Mouse (Mus musculus): Measurements from ENCODE around the gene Epas1. TPM values are rescaled to one million over a fixed set of nuclear protein-coding genes. Genes with fewer than 3 reads are reported as not detected.
A peak's percentile ranks its signal among the peaks of the same experiment; 100 is the strongest.

The Epas1 gene
- polyA plus RNA-seq, 1 experiment: 7.0 TPM

GRCm38 (mm10) chr17:86732024-86732423 lies 21.5 kb upstream of the Epas1 start:
- TF ChIP-seq EP300 (IDR thresholded peaks at IDR 0.05; ENCODE audit: insufficient read depth, low read depth, low read length) (peak; percentile 66; the same call in 1 of the 2 replicates), CTCF (IDR thresholded peaks at IDR 0.05; ENCODE audit: low read depth, low read length) (no peak), POLR2A (IDR thresholded peaks at IDR 0.05; ENCODE audit: insufficient read depth, low read length) (no peak)
- Histone ChIP-seq H3K9ac (ENCODE audit: low read depth, poor library complexity, severe bottlenecking) (no peak overlapping the region), H3K9me3 (replicated peaks; ENCODE audit: control insufficient read depth, insufficient read depth, low read length, poor library complexity, severe bottlenecking) (no peaks in the 10 kb centered on the region), H3K4me3 (ENCODE audit: low read depth, low read length) (peak overlapping the region; percentile 3; the same call in 1 of the 2 replicates), H3K27ac (ENCODE audit: insufficient read depth, low read length) (peak overlapping the region; percentile 7; the same call in 1 of the 2 replicates), H3K27me3 (ENCODE audit: control insufficient read depth, insufficient read depth, low read length, poor library complexity, severe bottlenecking) (no peaks in the 10 kb centered on the region), H3K4me1 (ENCODE audit: control insufficient read depth, insufficient read depth, low read length) (no peaks in the 10 kb centered on the region), H3K36me3 (ENCODE audit: control insufficient read depth, insufficient read depth, low read length, poor library complexity, severe bottlenecking) (no peaks in the 10 kb centered on the region)

DNA sequence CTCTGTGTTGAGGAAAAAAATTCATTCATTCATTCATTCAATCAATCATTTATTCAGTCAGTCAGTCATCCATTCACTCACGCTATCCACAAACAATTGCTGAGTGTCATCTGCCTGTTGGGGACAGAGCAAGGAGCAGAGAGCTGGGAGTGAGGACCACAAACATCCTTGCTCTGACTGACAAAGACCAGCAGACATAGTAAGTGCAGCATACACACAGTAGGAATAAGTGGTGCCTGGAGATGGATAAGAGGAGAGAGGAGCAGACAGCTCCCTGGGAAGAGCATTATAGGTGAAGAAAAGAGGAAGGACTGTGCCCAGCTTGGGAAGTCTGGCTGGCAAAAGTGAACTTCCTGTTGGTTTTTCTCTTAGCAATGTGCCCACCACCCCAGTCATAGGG lies 21.0 kb upstream of the Epas1 start:
- Histone ChIP-seq H3K4me1 (ENCODE audit: control insufficient read depth, insufficient read depth, low read length) (no peaks in the 10 kb centered on the region), H3K9me3 (replicated peaks; ENCODE audit: control insufficient read depth, insufficient read depth, low read length, poor library complexity, severe bottlenecking) (no peaks in the 10 kb centered on the region), H3K9ac (ENCODE audit: low read depth, poor library complexity, severe bottlenecking) (no peak overlapping the region), H3K36me3 (ENCODE audit: control insufficient read depth, insufficient read depth, low read length, poor library complexity, severe bottlenecking) (no peaks in the 10 kb centered on the region), H3K27ac (ENCODE audit: insufficient read depth, low read length) (peak overlapping the region; percentile 7; the same call in 1 of the 2 replicates), H3K27me3 (ENCODE audit: control insufficient read depth, insufficient read depth, low read length, poor library complexity, severe bottlenecking) (no peaks in the 10 kb centered on the region), H3K4me3 (ENCODE audit: low read depth, low read length) (no peak overlapping the region)
- TF ChIP-seq POLR2A (IDR thresholded peaks at IDR 0.05; ENCODE audit: insufficient read depth, low read length) (no peak), EP300 (IDR thresholded peaks at IDR 0.05; ENCODE audit: insufficient read depth, low read depth, low read length) (no peak), CTCF (IDR thresholded peaks at IDR 0.05; ENCODE audit: low read depth, low read length) (no peak)

- H3K36me3 ChIP-seq (ENCODE audit: control insufficient read depth, insufficient read depth, low read length, poor library complexity, severe bottlenecking): no peaks in the 10 kb centered on the region
- no peaks in the 10 kb centered on the region for H3K4me1 ChIP-seq (ENCODE audit: control insufficient read depth, insufficient read depth, low read length)
- no peak overlapping the region for H3K9ac ChIP-seq (ENCODE audit: low read depth, poor library complexity, severe bottlenecking)
- H3K9me3 ChIP-seq (replicated peaks; ENCODE audit: control insufficient read depth, insufficient read depth, low read length, poor library complexity, severe bottlenecking): no peaks in the 10 kb centered on the region
- TF ChIP-seq EP300 (IDR thresholded peaks at IDR 0.05; ENCODE audit: insufficient read depth, low read depth, low read length) (no peak), CTCF (IDR thresholded peaks at IDR 0.05; ENCODE audit: low read depth, low read length) (no peak), POLR2A (IDR thresholded peaks at IDR 0.05; ENCODE audit: insufficient read depth, low read length) (no peak)
- no peak overlapping the region for H3K27ac ChIP-seq (ENCODE audit: insufficient read depth, low read length)
- no peak overlapping the region for H3K4me3 ChIP-seq (ENCODE audit: low read depth, low read length)
- H3K27me3 ChIP-seq (ENCODE audit: control insufficient read depth, insufficient read depth, low read length, poor library complexity, severe bottlenecking): no peaks in the 10 kb centered on the region
These were observed 19.9 kb upstream of the Epas1 start for GRCm38 (mm10) chr17:86733644-86734043.

DNA sequence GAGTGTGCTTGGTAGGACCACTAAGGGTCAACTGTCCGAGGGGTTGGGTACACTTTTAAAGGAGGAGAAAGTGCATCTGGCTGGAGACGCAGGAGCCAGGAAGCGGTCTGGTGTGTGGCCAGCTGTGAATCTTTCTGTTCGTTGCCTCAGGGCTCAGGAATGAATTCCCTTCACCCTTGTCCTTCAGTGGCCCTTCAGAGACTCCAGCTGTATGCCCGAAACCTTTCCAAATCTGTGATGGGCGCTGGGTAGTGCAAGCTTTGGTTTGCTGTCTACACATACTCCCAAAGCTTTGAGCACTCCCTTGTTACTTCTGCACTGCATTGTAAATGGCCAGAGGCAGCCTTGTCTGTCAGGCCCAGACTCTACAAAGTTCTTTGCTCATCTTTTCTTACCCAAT lies 15.0 kb upstream of the Epas1 start:
- H3K9me3 ChIP-seq (replicated peaks; ENCODE audit: control insufficient read depth, insufficient read depth, low read length, poor library complexity, severe bottlenecking): no peaks in the 10 kb centered on the region
- no peaks in the 10 kb centered on the region for H3K36me3 ChIP-seq (ENCODE audit: control insufficient read depth, insufficient read depth, low read length, poor library complexity, severe bottlenecking)
- H3K4me3 ChIP-seq (ENCODE audit: low read depth, low read length): no peak overlapping the region
- no peaks in the 10 kb centered on the region for H3K27me3 ChIP-seq (ENCODE audit: control insufficient read depth, insufficient read depth, low read length, poor library complexity, severe bottlenecking)
- no peak for TF ChIP-seq POLR2A (IDR thresholded peaks at IDR 0.05; ENCODE audit: insufficient read depth, low read length)
- TF ChIP-seq CTCF (IDR thresholded peaks at IDR 0.05; ENCODE audit: low read depth, low read length): no peak
- TF ChIP-seq EP300 (IDR thresholded peaks at IDR 0.05; ENCODE audit: insufficient read depth, low read depth, low read length): no peak
- no peak overlapping the region for H3K27ac ChIP-seq (ENCODE audit: insufficient read depth, low read length)
- no peaks in the 10 kb centered on the region for H3K4me1 ChIP-seq (ENCODE audit: control insufficient read depth, insufficient read depth, low read length)
- H3K9ac ChIP-seq (ENCODE audit: low read depth, poor library complexity, severe bottlenecking): no peak overlapping the region

- Histone ChIP-seq H3K9ac (ENCODE audit: low read depth, poor library complexity, severe bottlenecking) (no peak overlapping the region), H3K27ac (ENCODE audit: insufficient read depth, low read length) (no peak overlapping the region), H3K4me3 (ENCODE audit: low read depth, low read length) (no peak overlapping the region), H3K36me3 (ENCODE audit: control insufficient read depth, insufficient read depth, low read length, poor library complexity, severe bottlenecking) (no peaks in the 10 kb centered on the region), H3K9me3 (replicated peaks; ENCODE audit: control insufficient read depth, insufficient read depth, low read length, poor library complexity, severe bottlenecking) (no peaks in the 10 kb centered on the region), H3K27me3 (ENCODE audit: control insufficient read depth, insufficient read depth, low read length, poor library complexity, severe bottlenecking) (no peaks in the 10 kb centered on the region), H3K4me1 (ENCODE audit: control insufficient read depth, insufficient read depth, low read length) (peaks cover 4% of the 10 kb centered on the region)
- TF ChIP-seq POLR2A (IDR thresholded peaks at IDR 0.05; ENCODE audit: insufficient read depth, low read length): no peak
- TF ChIP-seq CTCF (IDR thresholded peaks at IDR 0.05; ENCODE audit: low read depth, low read length): peak; percentile 38
- TF ChIP-seq EP300 (IDR thresholded peaks at IDR 0.05; ENCODE audit: insufficient read depth, low read depth, low read length): no peak
These were observed 10.1 kb upstream of the Epas1 start for GRCm38 (mm10) chr17:86743351-86743941.

- Histone ChIP-seq H3K4me3 (ENCODE audit: low read depth, low read length) (no peak overlapping the region), H3K27ac (ENCODE audit: insufficient read depth, low read length) (peak overlapping the region; percentile 55), H3K36me3 (ENCODE audit: control insufficient read depth, insufficient read depth, low read length, poor library complexity, severe bottlenecking) (no peaks in the 10 kb centered on the region), H3K9ac (ENCODE audit: low read depth, poor library complexity, severe bottlenecking) (peak overlapping the region; percentile 23), H3K4me1 (ENCODE audit: control insufficient read depth, insufficient read depth, low read length) (peaks cover 4% of the 10 kb centered on the region), H3K27me3 (ENCODE audit: control insufficient read depth, insufficient read depth, low read length, poor library complexity, severe bottlenecking) (no peaks in the 10 kb centered on the region), H3K9me3 (replicated peaks; ENCODE audit: control insufficient read depth, insufficient read depth, low read length, poor library complexity, severe bottlenecking) (no peaks in the 10 kb centered on the region)
- TF ChIP-seq CTCF (IDR thresholded peaks at IDR 0.05; ENCODE audit: low read depth, low read length) (no peak), EP300 (IDR thresholded peaks at IDR 0.05; ENCODE audit: insufficient read depth, low read depth, low read length) (no peak), POLR2A (IDR thresholded peaks at IDR 0.05; ENCODE audit: insufficient read depth, low read length) (no peak)
These were observed 8.6 kb upstream of the Epas1 start for GRCm38 (mm10) chr17:86744943-86745342.

All from ES-Bruce4 (cell line).